Mouse (Mus musculus) layer of hippocampus, postnatal 25 days (tissue): ENCODE data around the gene Sgip1. TPM values are rescaled to one million over a fixed set of nuclear protein-coding genes. Genes with fewer than 3 reads are reported as not detected.

Experiments
- DNase-seq, 2 experiments: peaks; one replicate each; pipeline ENCODE4 v3.0.0; 2022; ENCODE audit warnings: mixed read lengths in 2 of 2, low spot score in 1 of 2; ENCODE audit errors: extremely low spot score in 1 of 2
- total RNA-seq, 2 experiments: library from RNA; stranded (reverse); gene quantifications; 2 replicates each; pipeline ENCODE4 v1.2.3; 2021

Sgip1 gene
- total RNA-seq, 2 experiments from 2014 or later = 267 to 300 TPM

DNA sequence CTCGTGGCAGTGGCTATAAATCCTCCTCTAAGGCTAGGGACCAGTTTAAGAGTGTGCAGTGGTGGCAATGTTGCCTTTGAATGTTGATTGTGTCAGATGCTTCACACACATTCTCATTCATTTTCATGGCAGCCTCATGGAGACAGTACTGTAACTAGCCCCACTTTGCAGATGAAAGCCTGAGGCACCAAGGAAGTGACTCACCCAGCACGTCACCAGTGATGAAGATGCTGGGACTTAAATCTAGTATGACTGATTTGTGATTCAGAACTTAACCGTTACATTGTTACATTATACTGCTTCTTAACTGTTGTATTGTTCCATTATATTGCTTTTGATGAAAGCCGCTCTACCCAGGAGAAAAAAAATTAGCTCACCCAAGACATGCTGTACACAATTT lies 145.8 kb downstream of the Sgip1 start:
- no peak for DNase-seq

DNA sequence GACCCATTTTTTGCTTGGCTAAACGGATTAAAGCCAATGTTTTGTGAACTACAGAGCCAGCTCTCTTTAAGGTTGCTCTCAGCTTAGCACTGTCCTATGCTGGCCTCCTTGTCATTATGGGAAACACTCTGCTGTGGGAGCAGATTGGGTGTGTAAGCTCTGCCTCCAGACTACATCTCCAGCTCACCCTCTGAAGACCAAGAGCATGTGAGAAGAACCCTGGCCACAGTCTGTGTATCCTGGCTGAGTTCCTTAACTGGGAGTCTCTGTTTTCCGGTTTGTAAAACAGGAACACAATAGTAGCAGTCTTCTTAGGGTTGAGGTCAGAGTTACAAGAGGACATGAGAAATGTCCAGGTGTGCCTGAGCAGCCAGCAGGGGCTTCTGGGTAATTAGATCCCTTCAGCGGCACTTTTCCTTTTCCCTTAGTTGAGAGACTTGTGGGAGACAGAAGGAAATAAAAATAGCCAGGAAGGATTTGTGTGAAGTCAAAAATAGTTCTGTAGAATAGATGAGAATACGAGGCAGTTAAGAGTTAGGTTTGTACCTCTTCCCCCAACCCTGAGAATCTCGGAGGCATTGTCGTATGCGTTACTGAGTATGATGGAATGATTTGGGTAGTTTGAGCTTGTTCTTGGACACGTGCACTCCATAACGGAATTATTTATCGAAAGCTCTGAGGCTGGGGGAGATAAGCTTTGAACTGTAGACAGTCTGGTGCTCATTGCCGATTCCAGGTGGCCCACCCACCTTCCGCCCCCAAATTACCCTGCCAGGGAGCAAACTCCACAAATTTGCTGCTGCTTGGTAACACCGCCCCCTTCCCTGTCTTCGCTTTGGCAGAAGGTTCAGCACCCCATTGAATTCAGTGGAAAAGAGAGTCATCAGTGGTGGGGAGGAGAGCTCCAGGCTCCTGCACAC lies 146.9 kb downstream of the Sgip1 start:
- DNase-seq = peak; percentile 37 to 40

DNA sequence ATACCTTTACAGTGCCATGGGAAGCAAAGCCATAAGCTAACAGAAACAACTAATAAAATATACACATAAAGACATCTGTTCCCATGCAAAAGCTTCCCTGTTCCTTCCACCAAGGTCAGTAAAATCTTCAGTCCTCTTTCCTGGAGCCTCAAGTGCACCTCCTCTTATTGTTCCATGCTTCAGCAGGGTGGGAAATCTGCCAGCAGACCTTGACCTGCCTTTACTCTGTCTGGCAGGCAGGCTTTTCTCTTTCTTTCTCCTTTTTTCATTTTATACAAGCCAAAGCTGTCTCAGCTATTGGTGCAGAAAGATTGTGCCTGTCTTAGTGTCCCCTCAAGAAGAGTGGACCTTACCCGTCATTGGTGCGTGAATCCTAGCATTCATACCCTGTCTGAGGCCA lies 154.8 kb downstream of the Sgip1 start:
- DNase-seq = no peak

DNA sequence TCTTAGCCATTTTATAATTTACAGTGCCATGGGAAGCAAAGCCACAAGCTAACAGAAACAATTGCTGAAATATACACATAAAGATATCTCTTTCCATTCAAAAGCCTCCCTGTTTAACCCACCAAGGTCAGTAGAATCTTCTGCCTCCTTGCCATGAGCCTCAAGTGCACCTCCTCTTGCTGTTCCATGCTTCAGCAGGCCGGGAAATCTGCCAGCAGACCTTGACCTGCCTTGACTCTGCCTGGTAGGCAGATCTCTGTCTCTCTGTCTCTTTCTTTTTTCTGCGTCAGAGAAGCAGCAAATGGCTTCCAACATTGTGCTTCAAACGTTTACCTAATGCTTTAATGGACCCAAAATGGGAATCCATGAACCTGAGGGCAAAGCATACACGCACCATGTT lies 157.9 kb downstream of the Sgip1 start:
- no peak for DNase-seq

DNA sequence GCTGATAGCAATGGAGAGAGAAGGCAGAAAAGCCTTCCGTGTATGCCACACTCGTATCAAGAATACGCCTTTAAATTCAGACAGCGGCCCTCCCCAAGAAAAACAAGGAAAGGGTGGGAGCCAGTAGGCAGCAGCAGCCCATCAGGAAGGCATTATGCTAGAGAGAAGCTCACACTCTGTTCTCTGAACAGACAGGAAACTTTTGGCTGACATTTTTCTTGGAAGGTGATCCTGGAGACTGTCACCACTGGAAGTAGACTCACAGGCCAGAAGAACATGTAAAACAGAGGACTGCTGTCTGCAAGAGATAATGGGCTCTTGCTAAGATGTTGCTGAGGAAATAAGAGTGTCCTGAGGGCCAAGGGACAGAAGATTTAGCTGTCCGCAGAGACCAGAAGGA lies 158.6 kb downstream of the Sgip1 start:
- no peak for DNase-seq

DNA sequence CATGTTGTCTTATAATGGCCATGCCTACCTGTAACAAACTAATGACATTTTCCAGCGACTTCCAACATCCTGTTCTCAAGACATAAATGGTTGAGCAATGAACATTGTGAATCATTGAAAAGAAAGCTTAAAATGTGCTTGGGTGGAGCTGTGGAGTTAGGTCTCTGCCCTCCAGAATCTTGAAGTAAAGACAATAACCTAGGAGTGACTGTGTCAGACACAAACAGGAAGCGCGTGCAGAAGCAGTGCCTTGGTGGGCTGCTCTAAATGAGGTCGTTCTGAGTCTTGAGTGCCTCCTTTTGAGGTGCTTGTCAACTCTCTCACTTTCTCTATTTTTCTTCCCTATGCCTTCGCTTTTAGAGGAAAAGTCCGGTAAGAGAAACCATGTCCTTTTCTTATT lies 159.1 kb downstream of the Sgip1 start:
- no peak for DNase-seq

DNA sequence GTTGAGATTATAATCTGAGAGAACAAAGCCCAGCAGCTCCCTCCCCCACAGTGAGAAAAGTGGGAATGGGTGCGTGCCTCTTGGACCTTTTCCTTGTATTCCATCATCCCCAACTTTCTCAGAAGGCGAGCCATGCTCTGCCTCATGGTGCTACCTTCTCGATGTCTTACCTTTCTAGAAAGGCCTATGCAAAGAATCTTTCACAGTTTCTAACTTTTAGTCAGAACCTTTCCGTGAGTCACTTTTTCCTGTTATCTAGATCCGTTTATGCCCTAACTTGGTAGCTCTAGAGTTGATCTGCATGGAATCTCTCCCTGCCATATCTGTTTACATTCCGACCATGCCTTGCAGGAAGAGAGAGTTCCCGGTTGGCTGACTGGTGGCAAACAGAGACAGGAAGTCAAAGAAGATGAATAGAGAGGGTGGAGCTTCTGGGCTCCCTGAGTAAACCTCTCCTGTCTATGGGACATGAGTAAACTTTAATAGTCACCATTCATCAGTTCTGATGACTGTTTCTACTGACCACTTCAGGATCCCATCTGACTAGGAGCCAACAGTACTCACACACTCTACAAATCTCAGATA lies 166.8 kb downstream of the Sgip1 start:
- no peak for DNase-seq

DNA sequence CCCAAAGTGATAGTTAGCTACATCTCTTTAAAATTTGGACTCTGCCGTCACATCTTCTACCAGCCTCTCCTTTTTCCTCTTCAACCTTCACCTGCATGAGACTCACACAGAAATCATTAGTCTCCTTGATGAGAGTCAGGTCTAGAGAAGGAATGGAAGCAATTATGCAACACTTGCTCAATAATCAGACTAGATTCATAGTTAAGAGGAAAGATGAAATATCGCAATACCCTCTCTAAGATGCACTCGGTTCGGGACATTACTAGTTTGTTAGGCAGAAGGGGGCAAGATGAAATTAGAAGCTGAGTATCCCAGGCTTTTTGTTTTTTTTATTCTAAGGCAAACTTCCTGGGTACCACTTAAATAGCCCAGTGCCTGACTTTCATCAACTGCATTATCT lies 169.1 kb downstream of the Sgip1 start:
- no peak for DNase-seq

DNA sequence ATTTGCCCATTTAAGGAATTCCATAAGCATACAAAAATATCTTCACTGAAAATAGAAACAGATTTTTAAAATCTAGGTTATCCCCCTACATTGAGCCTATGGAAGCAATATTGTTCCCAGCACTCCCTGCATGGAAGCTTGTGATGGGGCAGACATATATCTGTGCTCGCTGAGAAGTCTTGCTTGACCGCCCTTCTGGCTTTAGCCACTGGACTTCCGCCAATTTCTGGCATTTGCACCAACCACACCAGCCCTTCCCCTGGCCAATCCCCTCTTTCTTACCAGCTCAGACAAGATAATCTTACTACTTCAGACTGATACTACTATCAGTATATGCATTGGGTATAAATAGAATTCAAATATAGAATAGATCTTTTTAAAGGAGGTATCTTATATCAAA lies 172.1 kb downstream of the Sgip1 start:
- no peak for DNase-seq

DNA sequence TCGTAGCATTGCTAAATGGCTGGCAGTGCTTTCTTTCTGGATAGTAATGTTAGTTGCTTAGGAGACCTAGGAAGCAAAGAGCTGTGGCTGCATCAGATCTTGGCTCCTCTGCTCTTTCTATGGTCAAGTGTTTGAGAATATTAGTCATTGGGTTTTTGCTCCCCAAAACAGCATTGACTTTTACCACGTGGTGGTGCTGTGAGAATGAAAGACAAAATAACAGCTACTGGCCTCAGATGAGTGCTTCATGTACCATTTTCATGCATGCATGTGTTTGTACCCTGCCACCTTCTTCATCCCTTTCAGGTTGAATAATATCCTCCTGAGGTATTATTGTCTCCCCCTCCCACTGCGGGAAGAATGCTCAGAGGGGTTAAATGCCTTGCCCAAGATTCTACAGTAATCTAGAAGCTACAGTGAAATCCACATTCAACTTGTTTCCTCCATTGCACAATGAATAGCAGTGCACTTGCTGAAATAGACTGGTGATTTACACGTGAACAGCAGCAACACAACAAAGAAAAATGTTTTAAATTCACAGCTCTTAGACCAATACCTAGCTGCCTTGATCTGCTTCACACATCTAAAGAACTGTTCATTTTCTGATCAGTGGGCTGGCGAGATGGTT lies 172.7 kb downstream of the Sgip1 start:
- DNase-seq = no peak

DNA sequence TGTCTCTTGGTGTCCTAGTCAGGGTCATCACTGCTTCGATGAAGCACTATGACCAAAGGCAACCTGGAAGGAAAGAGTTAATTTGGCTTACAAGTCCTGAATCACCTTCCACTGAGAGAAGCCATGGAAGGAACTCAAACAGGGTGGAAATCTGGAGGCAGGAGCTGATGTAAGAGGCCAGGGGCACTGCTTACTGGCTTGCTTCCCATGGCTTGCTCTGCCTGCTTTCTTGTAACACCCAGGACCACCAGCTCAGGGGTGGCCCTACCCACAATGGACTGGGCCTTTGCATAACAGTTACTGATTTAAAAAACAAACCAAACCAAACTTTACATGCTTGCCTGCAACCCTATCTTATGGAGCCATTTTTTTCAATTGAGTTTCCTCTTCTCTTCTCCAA lies 177.1 kb downstream of the Sgip1 start:
- no peak for DNase-seq

DNA sequence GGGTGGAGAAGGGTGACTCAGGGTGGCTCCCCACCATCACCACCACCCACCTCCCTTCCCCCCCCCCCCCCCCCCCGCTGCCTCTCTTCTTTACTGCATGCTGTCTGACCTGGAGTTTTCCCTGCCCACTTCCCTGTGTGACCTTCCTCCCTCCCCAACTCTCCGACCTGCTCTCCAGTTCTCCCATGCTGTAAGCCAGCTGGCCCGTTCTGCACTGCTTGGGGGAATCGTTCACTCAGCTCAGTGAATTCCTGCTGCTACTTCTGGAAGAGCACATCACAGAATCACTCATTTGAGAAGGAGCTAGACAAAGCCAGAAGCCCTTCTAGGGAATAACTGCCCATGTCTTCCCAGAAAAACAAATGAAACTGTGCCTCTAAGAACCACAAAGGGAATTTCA lies 188.4 kb downstream of the Sgip1 start:
- no peak for DNase-seq

DNA sequence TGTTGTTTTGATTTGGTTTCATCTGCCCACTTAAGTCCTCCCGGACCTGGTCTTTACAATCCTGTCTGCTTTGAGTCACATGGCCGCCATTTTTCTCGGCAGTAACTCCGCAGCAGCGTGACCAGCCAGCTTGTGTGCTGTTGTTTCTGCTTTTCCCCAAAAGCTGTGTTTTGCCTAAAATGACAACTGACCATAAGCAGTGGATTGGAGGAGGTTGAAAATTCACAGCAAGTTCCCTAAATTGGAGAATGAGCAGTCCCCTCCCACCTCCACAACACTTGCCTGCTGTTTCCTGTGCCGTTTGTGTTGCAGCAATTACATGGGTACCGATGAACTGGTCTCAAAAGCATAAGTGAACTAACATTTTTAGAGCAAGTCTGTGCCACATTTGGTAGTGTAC lies 189.6 kb downstream of the Sgip1 start:
- no peak for DNase-seq

DNA sequence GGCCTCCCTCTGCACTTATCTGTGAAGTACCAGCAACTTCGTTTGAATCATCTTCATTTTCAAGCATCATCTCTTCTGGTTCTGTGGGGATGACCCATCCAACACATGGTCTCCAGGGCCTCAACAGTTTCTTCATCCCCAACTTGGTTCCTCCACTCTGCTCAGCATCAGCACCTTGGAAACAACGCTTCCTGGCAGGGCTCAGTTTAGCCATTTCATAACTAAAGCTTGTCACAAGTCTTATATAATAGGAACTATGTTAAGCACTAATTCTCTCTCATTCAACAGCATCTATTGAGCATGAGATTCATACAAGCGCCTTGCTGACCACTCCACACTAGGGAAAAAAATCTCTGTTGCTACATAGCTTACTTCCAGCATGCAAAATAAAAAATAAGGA lies 199.2 kb downstream of the Sgip1 start:
- no peak for DNase-seq

DNA sequence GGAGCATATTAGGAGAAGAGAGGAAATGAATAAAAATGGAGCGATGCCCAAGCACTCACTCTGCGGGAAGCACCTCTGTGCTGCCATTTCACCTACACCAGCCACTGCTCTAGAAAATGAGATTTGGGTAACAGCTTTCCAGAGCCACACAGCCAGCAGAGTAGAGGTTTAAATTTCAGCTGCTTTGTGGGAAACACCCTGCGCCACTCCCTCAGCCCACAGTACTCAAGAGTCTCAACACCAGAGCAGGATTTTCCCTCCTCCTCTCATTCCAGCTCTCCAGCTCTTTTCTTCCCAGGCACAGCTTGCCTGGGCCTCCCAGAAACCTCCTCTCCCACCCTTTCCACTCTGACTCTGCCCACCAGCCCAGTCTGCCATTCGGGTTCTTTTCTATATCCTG lies 199.6 kb downstream of the Sgip1 start:
- DNase-seq = no peak

DNA sequence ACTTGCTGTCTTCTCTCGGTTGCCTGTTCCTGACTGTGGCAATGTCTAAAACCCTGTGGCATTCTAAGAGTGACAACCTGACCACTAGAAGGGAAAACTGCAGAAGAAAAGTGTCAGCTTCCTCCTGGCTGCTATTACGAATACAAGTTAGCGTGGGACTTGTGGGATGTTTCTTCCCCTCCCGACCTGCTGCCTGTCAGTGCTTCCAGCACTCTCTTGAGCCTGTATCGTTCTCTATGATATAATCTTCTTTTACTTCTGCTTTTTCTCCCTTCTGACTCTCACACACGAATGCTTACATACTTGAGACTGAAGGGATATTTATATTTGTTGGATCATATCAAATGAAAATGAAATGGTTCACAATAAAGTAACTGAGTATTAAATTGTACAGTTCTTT lies 203.2 kb downstream of the Sgip1 start:
- DNase-seq = no peak

DNA sequence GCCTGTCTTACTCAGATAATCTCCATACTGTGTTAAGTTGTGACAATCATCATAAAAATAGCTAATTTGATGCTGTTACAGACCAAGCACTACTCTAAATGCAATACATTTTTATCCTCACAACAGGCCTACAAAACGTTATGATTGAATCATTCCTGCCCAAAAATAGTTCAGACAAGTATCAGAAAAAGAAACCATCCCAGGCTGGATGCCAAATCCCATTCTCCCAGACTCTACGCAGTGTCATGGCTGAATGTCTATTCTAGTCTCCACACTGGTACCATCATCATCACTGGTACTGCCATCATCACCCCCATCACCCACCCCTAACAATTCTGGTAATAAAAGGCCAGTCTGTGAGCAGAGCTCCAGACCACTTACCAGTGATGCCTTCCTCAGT lies 211.4 kb downstream of the Sgip1 start:
- DNase-seq = no peak

DNA sequence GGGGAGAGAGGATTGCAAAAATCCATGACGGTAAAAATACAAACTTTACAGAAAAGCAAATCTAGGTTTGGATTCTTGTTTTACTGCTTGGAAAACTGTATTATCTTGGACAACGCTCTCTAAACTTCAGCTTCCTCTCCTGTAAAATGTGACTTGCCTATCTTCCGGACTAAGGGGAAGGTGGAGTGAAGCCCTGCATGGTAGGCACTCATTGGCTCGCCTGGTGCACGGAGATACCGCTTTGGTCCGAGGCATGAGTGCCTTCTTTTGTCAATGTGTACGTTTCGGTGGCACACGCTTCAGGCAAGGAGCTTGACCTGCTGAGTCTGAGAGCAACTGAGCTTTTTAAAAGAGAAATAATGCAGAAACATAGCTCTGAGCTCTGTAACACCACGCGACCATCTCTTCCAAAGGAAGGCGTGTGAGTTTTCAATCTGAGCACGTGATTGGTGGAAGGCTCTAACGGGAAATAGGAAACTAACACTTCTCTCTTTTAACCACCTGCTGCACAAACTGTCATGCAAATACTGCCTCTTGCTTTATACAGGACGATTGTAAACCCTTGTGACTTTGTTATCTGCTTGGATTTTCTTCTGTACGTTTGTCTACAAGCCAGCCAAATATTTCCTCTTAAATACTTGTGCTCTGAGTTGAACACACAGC lies 214.3 kb downstream of the Sgip1 start:
- no peak for DNase-seq

DNA sequence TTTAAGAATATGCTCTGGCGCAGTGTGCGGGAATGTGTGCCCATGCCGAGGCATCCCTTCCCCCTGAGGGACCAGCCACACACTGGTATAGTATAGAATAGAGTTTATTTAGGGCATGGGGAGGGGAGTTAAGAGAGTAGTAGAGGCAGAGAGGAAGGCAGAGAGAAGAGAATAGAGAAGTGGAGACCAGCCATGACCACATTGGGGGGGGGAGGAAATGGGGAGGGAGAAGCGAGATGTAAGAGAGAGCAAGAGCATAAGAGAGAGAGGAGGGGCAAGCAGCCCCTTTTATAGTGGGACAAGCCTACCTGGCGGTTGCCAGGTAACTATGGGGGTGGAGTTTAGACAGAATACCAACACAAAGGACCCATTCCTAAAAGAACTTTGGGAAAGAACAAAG lies 218.3 kb downstream of the Sgip1 start:
- DNase-seq = no peak

DNA sequence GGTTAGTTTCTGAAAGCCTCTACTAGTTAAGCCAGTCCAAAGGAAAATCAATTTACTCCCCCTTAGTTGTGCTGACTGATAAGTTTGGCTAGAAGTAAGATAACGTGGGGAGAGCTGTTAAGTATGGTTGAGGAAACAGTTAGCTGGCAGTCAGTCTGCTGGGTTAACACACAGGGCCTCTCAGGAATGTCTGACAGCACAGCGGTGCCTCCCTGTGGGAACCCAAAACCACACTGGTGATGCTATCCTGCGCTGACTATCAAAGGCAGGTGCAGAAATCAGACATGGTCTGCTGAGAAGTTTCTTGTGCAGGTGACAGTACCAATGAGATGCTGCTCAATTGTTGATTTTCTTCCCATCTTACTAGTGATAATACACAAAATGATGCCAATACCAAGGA lies 223.1 kb downstream of the Sgip1 start:
- no peak for DNase-seq

DNA sequence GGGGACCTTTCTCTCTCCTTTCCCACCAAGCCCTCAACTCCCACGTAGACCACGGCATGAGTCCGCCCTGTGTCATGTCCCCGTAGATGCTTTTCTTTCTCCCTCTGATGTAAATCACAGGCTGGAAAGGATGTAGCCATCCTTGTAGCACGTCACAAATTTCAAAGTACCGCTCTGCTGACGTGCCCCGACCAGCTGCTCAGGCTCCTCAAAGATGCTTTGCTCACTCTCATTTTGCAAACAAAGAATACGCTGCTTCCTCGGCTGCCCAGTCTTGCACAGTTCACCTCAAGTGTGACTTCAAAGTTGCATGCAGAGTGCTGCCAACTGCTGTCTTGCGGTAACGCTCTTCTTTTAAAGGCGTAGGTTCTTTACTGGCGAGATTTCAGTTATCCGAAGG lies 226.7 kb downstream of the Sgip1 start:
- DNase-seq = no peak
